Mouse (Mus musculus): Measurements from ENCODE around the gene Phlpp1.

Phlpp1 gene

DNA sequence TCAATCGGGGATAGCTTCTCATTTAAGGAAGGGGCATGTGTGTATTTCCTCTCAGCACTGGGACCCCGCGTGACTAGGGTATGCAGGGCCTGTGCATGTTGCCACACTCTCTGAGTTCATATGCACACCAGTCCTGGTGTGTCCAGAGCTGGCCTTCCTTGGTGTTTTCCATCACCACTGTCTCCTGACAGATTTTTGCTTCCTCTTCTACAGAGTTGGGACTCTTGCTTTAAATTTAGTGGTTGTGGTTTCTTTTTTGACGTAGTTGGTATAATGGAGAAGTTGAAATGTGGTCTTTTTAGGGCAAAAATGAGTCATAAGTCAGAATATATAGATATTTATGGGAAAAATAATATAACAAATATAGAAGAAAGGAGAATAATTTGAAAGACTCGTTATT lies 59.8 kb downstream of the Phlpp1 start:
- H3K36me3 ChIP-seq (ENCODE audit: insufficient read depth, low read length), result no peaks in the 10 kb centered on the region
- no peaks in the 10 kb centered on the region; the same call in 1 of the 2 replicates for H3K9me3 ChIP-seq (ENCODE audit: low read length)
- H3K27me3 ChIP-seq (ENCODE audit: insufficient read depth, low read length), result no peaks in the 10 kb centered on the region
- H3K4me3 ChIP-seq (replicated peaks; ENCODE audit: low read length), result no peak overlapping the region
- no peak for TF ChIP-seq CTCF (conservative IDR thresholded peaks at IDR 0.05; ENCODE audit: low read length)
- TF ChIP-seq POU5F1 (IDR thresholded peaks at IDR 0.05; ENCODE audit: borderline replicate concordance, low read length), result no peak
- TF ChIP-seq NANOG (IDR thresholded peaks at IDR 0.05; ENCODE audit: borderline replicate concordance, low read length), result no peak
- H3K4me1 ChIP-seq (replicated peaks; ENCODE audit: low read depth, low read length), result peaks cover 10% of the 10 kb centered on the region

DNA sequence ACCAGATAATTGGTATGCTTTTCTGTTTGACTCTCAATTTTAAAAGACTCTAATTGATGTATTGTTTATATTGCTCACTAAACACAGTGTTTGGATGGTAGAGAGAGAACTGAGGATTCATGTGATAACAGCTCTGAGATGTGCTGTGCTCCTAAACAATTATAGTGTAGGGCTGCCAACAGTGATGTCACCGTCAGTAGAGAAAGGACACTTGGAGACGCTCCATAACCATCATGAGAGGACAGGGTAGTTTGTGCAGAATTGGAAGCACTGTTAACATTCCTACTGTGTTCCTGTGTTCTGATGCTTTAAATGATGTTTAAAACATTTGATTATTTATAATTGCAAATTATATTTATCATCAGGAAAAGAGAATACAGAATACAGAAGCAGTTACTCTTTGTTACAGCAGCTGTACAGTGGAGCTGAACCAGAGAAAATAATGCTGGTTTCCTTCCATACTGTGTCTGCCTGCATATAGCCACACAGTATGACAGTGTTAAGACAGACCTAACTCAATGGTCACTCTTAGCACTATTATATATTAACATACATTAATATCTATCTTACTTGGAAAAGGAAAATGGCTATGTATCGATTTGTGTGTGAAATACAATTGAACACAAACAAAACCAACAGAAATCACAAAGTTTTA lies 60.4 kb downstream of the Phlpp1 start:
- TF ChIP-seq POU5F1 (IDR thresholded peaks at IDR 0.05; ENCODE audit: borderline replicate concordance, low read length) (no peak), CTCF (conservative IDR thresholded peaks at IDR 0.05; ENCODE audit: low read length) (no peak), NANOG (IDR thresholded peaks at IDR 0.05; ENCODE audit: borderline replicate concordance, low read length) (no peak)
- H3K9me3 ChIP-seq (ENCODE audit: low read length), result no peaks in the 10 kb centered on the region; the same call in 1 of the 2 replicates
- H3K4me1 ChIP-seq (replicated peaks; ENCODE audit: low read depth, low read length), result peaks cover 10% of the 10 kb centered on the region
- no peaks in the 10 kb centered on the region for H3K36me3 ChIP-seq (ENCODE audit: insufficient read depth, low read length)
- H3K4me3 ChIP-seq (replicated peaks; ENCODE audit: low read length), result no peak overlapping the region
- H3K27me3 ChIP-seq (ENCODE audit: insufficient read depth, low read length), result no peaks in the 10 kb centered on the region

GRCm38 (mm10) chr1:106232460-106232850 lies 60.9 kb downstream of the Phlpp1 start:
- no peak for TF ChIP-seq CTCF (conservative IDR thresholded peaks at IDR 0.05; ENCODE audit: low read length)
- no peak for TF ChIP-seq POU5F1 (IDR thresholded peaks at IDR 0.05; ENCODE audit: borderline replicate concordance, low read length)
- TF ChIP-seq NANOG (IDR thresholded peaks at IDR 0.05; ENCODE audit: borderline replicate concordance, low read length), result no peak
- no peaks in the 10 kb centered on the region for H3K36me3 ChIP-seq (ENCODE audit: insufficient read depth, low read length)

DNA sequence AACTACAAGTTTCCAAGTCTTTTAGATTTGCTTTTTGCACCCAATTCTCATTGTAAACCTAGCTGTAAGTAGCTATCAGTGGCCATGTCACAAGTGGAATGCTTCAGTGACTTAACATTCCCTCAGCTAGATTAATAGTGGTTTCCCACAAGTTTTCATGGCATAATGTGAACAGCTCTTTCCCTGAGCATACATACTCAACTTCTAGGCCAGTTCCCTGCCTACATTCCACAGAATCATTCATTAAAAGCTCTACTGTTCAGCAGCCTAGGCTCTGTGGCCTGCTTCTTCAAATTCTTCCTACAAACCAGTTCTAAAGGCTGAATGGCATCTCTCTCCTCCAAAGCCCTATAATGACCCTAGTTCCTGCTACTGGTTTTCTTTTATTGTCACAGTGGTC lies 65.4 kb downstream of the Phlpp1 start:
- no peak overlapping the region for H3K4me3 ChIP-seq (replicated peaks; ENCODE audit: low read length)
- H3K36me3 ChIP-seq (ENCODE audit: insufficient read depth, low read length), result no peaks in the 10 kb centered on the region
- no peaks in the 10 kb centered on the region for H3K9me3 ChIP-seq (ENCODE audit: low read length)
- TF ChIP-seq CTCF (conservative IDR thresholded peaks at IDR 0.05; ENCODE audit: low read length), result no peak
- no peak for TF ChIP-seq NANOG (IDR thresholded peaks at IDR 0.05; ENCODE audit: borderline replicate concordance, low read length)
- TF ChIP-seq POU5F1 (IDR thresholded peaks at IDR 0.05; ENCODE audit: borderline replicate concordance, low read length), result no peak
- peaks cover 10% of the 10 kb centered on the region for H3K4me1 ChIP-seq (replicated peaks; ENCODE audit: low read depth, low read length)
- H3K27me3 ChIP-seq (ENCODE audit: insufficient read depth, low read length), result no peaks in the 10 kb centered on the region

More at GRCm38 (mm10) chr1:106232460-106232850, 60.9 kb downstream of the Phlpp1 start:
- Histone ChIP-seq H3K4me3 (replicated peaks; ENCODE audit: low read length) (no peak overlapping the region), H3K4me1 (replicated peaks; ENCODE audit: low read depth, low read length) (peaks cover 10% of the 10 kb centered on the region), H3K27me3 (ENCODE audit: insufficient read depth, low read length) (no peaks in the 10 kb centered on the region), H3K9me3 (ENCODE audit: low read length) (no peaks in the 10 kb centered on the region; the same call in 1 of the 2 replicates)

DNA sequence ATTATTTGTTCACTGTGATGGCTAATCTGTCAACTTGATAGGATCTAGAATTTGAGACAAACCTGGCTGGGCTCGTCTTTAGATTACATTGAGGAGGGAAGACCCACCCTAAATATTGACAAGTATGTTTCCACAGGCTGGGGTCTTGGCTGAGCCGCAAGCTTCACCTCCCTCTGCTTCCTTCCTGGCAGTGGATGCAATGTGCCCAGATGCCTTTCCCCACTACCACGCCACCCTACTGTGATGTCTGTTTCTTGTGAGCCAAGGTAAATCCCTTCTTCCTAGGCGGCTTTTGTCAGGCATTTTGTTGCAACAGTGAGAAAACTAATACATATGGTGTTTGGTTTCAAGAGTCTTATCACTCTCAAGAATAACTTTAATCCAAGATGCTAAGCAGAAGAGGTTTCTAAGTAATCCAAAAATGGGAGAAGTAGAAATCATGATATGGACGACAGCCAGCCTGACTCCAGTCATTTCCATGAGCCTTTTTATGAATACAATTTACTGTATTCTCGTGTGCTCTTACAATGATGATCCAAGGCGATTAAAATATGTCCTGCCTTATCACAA lies 68.6 kb downstream of the Phlpp1 start:
- H3K27me3 ChIP-seq (ENCODE audit: insufficient read depth, low read length), result no peaks in the 10 kb centered on the region
- H3K9me3 ChIP-seq (ENCODE audit: low read length), result peaks cover 13% of the 10 kb centered on the region
- no peaks in the 10 kb centered on the region for H3K4me1 ChIP-seq (replicated peaks; ENCODE audit: low read depth, low read length)
- no peaks in the 10 kb centered on the region for H3K36me3 ChIP-seq (ENCODE audit: insufficient read depth, low read length)
- TF ChIP-seq CTCF (conservative IDR thresholded peaks at IDR 0.05; ENCODE audit: low read length) (no peak), NANOG (IDR thresholded peaks at IDR 0.05; ENCODE audit: borderline replicate concordance, low read length) (no peak), POU5F1 (IDR thresholded peaks at IDR 0.05; ENCODE audit: borderline replicate concordance, low read length) (no peak)
- H3K4me3 ChIP-seq (replicated peaks; ENCODE audit: low read length), result no peak overlapping the region

GRCm38 (mm10) chr1:106241059-106241458 lies 69.5 kb downstream of the Phlpp1 start:
- Histone ChIP-seq H3K36me3 (ENCODE audit: insufficient read depth, low read length) (no peaks in the 10 kb centered on the region), H3K27me3 (ENCODE audit: insufficient read depth, low read length) (no peaks in the 10 kb centered on the region), H3K9me3 (ENCODE audit: low read length) (peaks cover 21% of the 10 kb centered on the region), H3K4me1 (replicated peaks; ENCODE audit: low read depth, low read length) (no peaks in the 10 kb centered on the region), H3K4me3 (replicated peaks; ENCODE audit: low read length) (no peak overlapping the region)
- TF ChIP-seq POU5F1 (IDR thresholded peaks at IDR 0.05; ENCODE audit: borderline replicate concordance, low read length), result no peak
- no peak for TF ChIP-seq CTCF (conservative IDR thresholded peaks at IDR 0.05; ENCODE audit: low read length)

GRCm38 (mm10) chr1:106242129-106242528 lies 70.6 kb downstream of the Phlpp1 start:
- no peaks in the 10 kb centered on the region for H3K4me1 ChIP-seq (replicated peaks; ENCODE audit: low read depth, low read length)
- H3K27me3 ChIP-seq (ENCODE audit: insufficient read depth, low read length), result no peaks in the 10 kb centered on the region
- peaks cover 26% of the 10 kb centered on the region for H3K9me3 ChIP-seq (ENCODE audit: low read length)
- TF ChIP-seq NANOG (IDR thresholded peaks at IDR 0.05; ENCODE audit: borderline replicate concordance, low read length), result no peak
- no peak for TF ChIP-seq POU5F1 (IDR thresholded peaks at IDR 0.05; ENCODE audit: borderline replicate concordance, low read length)
- TF ChIP-seq CTCF (conservative IDR thresholded peaks at IDR 0.05; ENCODE audit: low read length), result no peak
- no peaks in the 10 kb centered on the region for H3K36me3 ChIP-seq (ENCODE audit: insufficient read depth, low read length)
- no peak overlapping the region for H3K4me3 ChIP-seq (replicated peaks; ENCODE audit: low read length)

GRCm38 (mm10) chr1:106243371-106243770 lies 71.8 kb downstream of the Phlpp1 start:
- no peaks in the 10 kb centered on the region for H3K4me1 ChIP-seq (replicated peaks; ENCODE audit: low read depth, low read length)
- no peaks in the 10 kb centered on the region for H3K27me3 ChIP-seq (ENCODE audit: insufficient read depth, low read length)
- no peak overlapping the region for H3K4me3 ChIP-seq (replicated peaks; ENCODE audit: low read length)
- TF ChIP-seq CTCF (conservative IDR thresholded peaks at IDR 0.05; ENCODE audit: low read length), result no peak
- no peak for TF ChIP-seq NANOG (IDR thresholded peaks at IDR 0.05; ENCODE audit: borderline replicate concordance, low read length)
- TF ChIP-seq POU5F1 (IDR thresholded peaks at IDR 0.05; ENCODE audit: borderline replicate concordance, low read length), result no peak
- H3K9me3 ChIP-seq (ENCODE audit: low read length), result peaks cover 26% of the 10 kb centered on the region
- no peaks in the 10 kb centered on the region for H3K36me3 ChIP-seq (ENCODE audit: insufficient read depth, low read length)

Data from E14TG2a.4 (cell line).